Mouse (Mus musculus) E14TG2a.4 (cell line): ENCODE results near the gene Stat5a.

Source experiments
- CTCF ChIP-seq: conservative IDR thresholded peaks from 2 replicates; pipeline ENCODE4 v1.5.1; 2014; ENCODE audit warnings: low read length
- NANOG ChIP-seq: IDR thresholded peaks from 2 replicates; pipeline ENCODE4 v1.6.1; 2014; ENCODE audit warnings: borderline replicate concordance, low read length, mixed read lengths
- POU5F1 ChIP-seq: IDR thresholded peaks from 2 replicates; pipeline ENCODE4 v1.6.1; 2014; ENCODE audit warnings: low read length, borderline replicate concordance

- TF ChIP-seq CTCF (no peak), POU5F1 (no peak), NANOG (no peak)
Measured at GRCm38 (mm10) chr11:100814498-100814897, 44.7 kb upstream of the Stat5a start.
